Mouse (Mus musculus): ENCODE data around the gene B3gat3. TPM values are rescaled to one million over a fixed set of nuclear protein-coding genes. Genes with fewer than 3 reads are reported as not detected.

The B3gat3 gene
- total RNA-seq, 2 experiments from 2014 or later = 19.5 to 28.9 TPM

GRCm38 (mm10) chr19:8975491-8975890, 55.3 kb downstream of the B3gat3 start:
- no peak for ATAC-seq (ENCODE audit: poor library complexity, severe bottlenecking)

- peak; percentile 63 for ATAC-seq (ENCODE audit: poor library complexity, severe bottlenecking)
Observed at GRCm38 (mm10) chr19:8976535-8976934, 56.4 kb downstream of the B3gat3 start.

Other genes starting within 250 kb of the B3gat3 start
Only the 30 nearest of the 32 such genes appear.
- 30.3 and 37.1 TPM in 2 replicates for gene Wdr74, start 184.5 kb upstream of the B3gat3 start, total RNA-seq (2015)
- 38.2 and 38.5 TPM in 2 replicates for gene Wdr74, start 184.5 kb upstream of the B3gat3 start, total RNA-seq (2017)
- 0.83 TPM in 1 of 2 replicates, not detected in the other for gene 1700092M07Rik, start 179.7 kb upstream of the B3gat3 start, total RNA-seq (2015)
- 1.3 TPM in 1 of 2 replicates, not detected in the other for gene 1700092M07Rik, start 179.7 kb upstream of the B3gat3 start, total RNA-seq (2017)
- gene Stx5a, start 179.0 kb upstream of the B3gat3 start, total RNA-seq (2015) = 40.9 and 55.3 TPM in 2 replicates
- 40.8 and 65.6 TPM in 2 replicates for gene Stx5a, start 179.0 kb upstream of the B3gat3 start, total RNA-seq (2017)
- 257 and 292 TPM in 2 replicates for gene Nxf1, start 163.3 kb upstream of the B3gat3 start, total RNA-seq (2015)
- gene Nxf1, start 163.3 kb upstream of the B3gat3 start, total RNA-seq (2017) = 69.7 and 76.0 TPM in 2 replicates
- gene Tmem223, start 149.4 kb upstream of the B3gat3 start, total RNA-seq (2015) = 28.1 and 36.6 TPM in 2 replicates
- 11.6 and 12.0 TPM in 2 replicates for gene Tmem223, start 149.4 kb upstream of the B3gat3 start, total RNA-seq (2017)
- gene Tmem179b, start 145.9 kb upstream of the B3gat3 start, total RNA-seq (2015) = 172 and 177 TPM in 2 replicates
- 98.4 and 108 TPM in 2 replicates for gene Tmem179b, start 145.9 kb upstream of the B3gat3 start, total RNA-seq (2017)
- gene Taf6l, start 134.0 kb upstream of the B3gat3 start, total RNA-seq (2015) = 5.1 and 6.2 TPM in 2 replicates
- 8.9 and 9.8 TPM in 2 replicates for gene Taf6l, start 134.0 kb upstream of the B3gat3 start, total RNA-seq (2017)
- gene Polr2g, start 121.8 kb upstream of the B3gat3 start, total RNA-seq (2015) = 124 and 125 TPM in 2 replicates
- gene Polr2g, start 121.8 kb upstream of the B3gat3 start, total RNA-seq (2017) = 54.1 and 58.2 TPM in 2 replicates
- 0.62 and 2.3 TPM in 2 replicates for gene Zbtb3, start 117.8 kb upstream of the B3gat3 start, total RNA-seq (2015)
- gene Zbtb3, start 117.8 kb upstream of the B3gat3 start, total RNA-seq (2017) = 1.8 and 2.5 TPM in 2 replicates
- 28.6 and 31.0 TPM in 2 replicates for gene Ttc9c, start 101.0 kb upstream of the B3gat3 start, total RNA-seq (2015)
- 53.6 and 63.7 TPM in 2 replicates for gene Ttc9c, start 101.0 kb upstream of the B3gat3 start, total RNA-seq (2017)
- 52.3 and 56.0 TPM in 2 replicates for gene Hnrnpul2, start 100.4 kb upstream of the B3gat3 start, total RNA-seq (2015)
- gene Hnrnpul2, start 100.4 kb upstream of the B3gat3 start, total RNA-seq (2017) = 72.8 and 94.4 TPM in 2 replicates
- not detected in 2 replicates for gene AC129217.1, start 90.6 kb upstream of the B3gat3 start, total RNA-seq (2015)
- 1.8 and 5.9 TPM in 2 replicates for gene AC129217.1, start 90.6 kb upstream of the B3gat3 start, total RNA-seq (2017)
- gene Bscl2, start 82.9 kb upstream of the B3gat3 start, total RNA-seq (2015) = 84.8 and 97.8 TPM in 2 replicates
- 48.1 and 49.6 TPM in 2 replicates for gene Bscl2, start 82.9 kb upstream of the B3gat3 start, total RNA-seq (2017)
- gene Gng3, start 81.2 kb upstream of the B3gat3 start, total RNA-seq (2015) = 0.16 TPM in 1 of 2 replicates, not detected in the other
- not detected in 2 replicates for gene Gng3, start 81.2 kb upstream of the B3gat3 start, total RNA-seq (2017)
- 0.16 and 0.55 TPM in 2 replicates for gene Lrrn4cl, start 69.6 kb upstream of the B3gat3 start, total RNA-seq (2015)
- gene Lrrn4cl, start 69.6 kb upstream of the B3gat3 start, total RNA-seq (2017) = 0.12 TPM in 1 of 2 replicates, not detected in the other
- 63.2 and 66.8 TPM in 2 replicates for gene Ubxn1, start 48.9 kb upstream of the B3gat3 start, total RNA-seq (2015)
- gene Ubxn1, start 48.9 kb upstream of the B3gat3 start, total RNA-seq (2017) = 149 and 168 TPM in 2 replicates
- gene Uqcc3, start 39.5 kb upstream of the B3gat3 start, total RNA-seq (2015) = 39.9 and 41.9 TPM in 2 replicates
- gene Uqcc3, start 39.5 kb upstream of the B3gat3 start, total RNA-seq (2017) = 58.1 and 75.6 TPM in 2 replicates
- 29.0 and 50.8 TPM in 2 replicates for gene Lbhd1, start 36.6 kb upstream of the B3gat3 start, total RNA-seq (2015)
- 5.2 and 7.5 TPM in 2 replicates for gene Lbhd1, start 36.6 kb upstream of the B3gat3 start, total RNA-seq (2017)
- not detected in 2 replicates for gene Gm49403, start 36.4 kb upstream of the B3gat3 start, total RNA-seq (2015)
- gene Gm49403, start 36.4 kb upstream of the B3gat3 start, total RNA-seq (2017) = not detected in 2 replicates
- gene 1810009A15Rik, start 31.5 kb upstream of the B3gat3 start, total RNA-seq (2015) = 43.9 and 64.0 TPM in 2 replicates
- 61.2 and 66.3 TPM in 2 replicates for gene 1810009A15Rik, start 31.5 kb upstream of the B3gat3 start, total RNA-seq (2017)
- 0.27 TPM in 1 of 2 replicates, not detected in the other for gene Gm49416, start 31.4 kb upstream of the B3gat3 start, total RNA-seq (2015)
- 0.85 TPM in 1 of 2 replicates, not detected in the other for gene Gm49416, start 31.4 kb upstream of the B3gat3 start, total RNA-seq (2017)
- 9.1 and 9.3 TPM in 2 replicates for gene Ints5, start 27.4 kb upstream of the B3gat3 start, total RNA-seq (2015)
- gene Ints5, start 27.4 kb upstream of the B3gat3 start, total RNA-seq (2017) = 10.2 and 11.3 TPM in 2 replicates
- gene Ganab, start 22.3 kb upstream of the B3gat3 start, total RNA-seq (2015) = 69.0 and 71.3 TPM in 2 replicates
- gene Ganab, start 22.3 kb upstream of the B3gat3 start, total RNA-seq (2017) = 51.7 and 58.4 TPM in 2 replicates
- gene Rom1, start 9.0 kb downstream of the B3gat3 start, total RNA-seq (2015) = 1.4 and 1.8 TPM in 2 replicates
- 0.81 and 3.2 TPM in 2 replicates for gene Rom1, start 9.0 kb downstream of the B3gat3 start, total RNA-seq (2017)
- gene Eml3, start 9.2 kb downstream of the B3gat3 start, total RNA-seq (2015) = 17.1 and 18.0 TPM in 2 replicates
- gene Eml3, start 9.2 kb downstream of the B3gat3 start, total RNA-seq (2017) = 29.3 and 32.0 TPM in 2 replicates
- 47.3 and 53.3 TPM in 2 replicates for gene Mta2, start 21.5 kb downstream of the B3gat3 start, total RNA-seq (2015)
- gene Mta2, start 21.5 kb downstream of the B3gat3 start, total RNA-seq (2017) = 98.8 and 106 TPM in 2 replicates
- 1.7 and 2.9 TPM in 2 replicates for gene Tut1, start 33.5 kb downstream of the B3gat3 start, total RNA-seq (2015)
- gene Tut1, start 33.5 kb downstream of the B3gat3 start, total RNA-seq (2017) = 8.8 and 9.9 TPM in 2 replicates
- gene Eef1g, start 46.7 kb downstream of the B3gat3 start, total RNA-seq (2015) = 319 and 343 TPM in 2 replicates
- gene Eef1g, start 46.7 kb downstream of the B3gat3 start, total RNA-seq (2017) = 206 and 209 TPM in 2 replicates
- 372 and 397 TPM in 2 replicates for gene Ahnak, start 68.9 kb downstream of the B3gat3 start, total RNA-seq (2015)
- 659 and 727 TPM in 2 replicates for gene Ahnak, start 68.9 kb downstream of the B3gat3 start, total RNA-seq (2017)
- gene Scgb1a1, start 167.6 kb downstream of the B3gat3 start, total RNA-seq (2015) = 0.82 and 1.5 TPM in 2 replicates
- gene Scgb1a1, start 167.6 kb downstream of the B3gat3 start, total RNA-seq (2017) = 1.6 TPM in 1 of 2 replicates, not detected in the other

Data from megakaryocyte, adult 5-6 weeks (primary cell).